Mouse (Mus musculus) lung, postnatal 4 days (tissue): Measurements from ENCODE around the gene Sirt5.

Source experiments
- DNase-seq, 2 experiments: peaks; one replicate each; pipeline ENCODE4 v3.0.0; 2021

Gene Sirt5

GRCm38 (mm10) chr13:43374918-43375432, 9.7 kb downstream of the Sirt5 start:
- no peak for DNase-seq

- DNase-seq, result no peak
These were observed 14.7 kb downstream of the Sirt5 start for GRCm38 (mm10) chr13:43379989-43380388.

GRCm38 (mm10) chr13:43385321-43385720, 20.0 kb downstream of the Sirt5 start:
- DNase-seq, result no peak

GRCm38 (mm10) chr13:43397700-43398296, 32.5 kb downstream of the Sirt5 start:
- no peak for DNase-seq

- DNase-seq, result peak; percentile 95 to 96
These were observed 33.2 kb downstream of the Sirt5 start, which contains the start of gene Nol7 for GRCm38 (mm10) chr13:43398297-43399080. Gene Nol7 (plus strand): TSS chr13:43398390.

GRCm38 (mm10) chr13:43399576-43399975, 34.3 kb downstream of the Sirt5 start:
- DNase-seq, result no peak

GRCm38 (mm10) chr13:43412311-43412710, 47.0 kb downstream of the Sirt5 start:
- no peak for DNase-seq

GRCm38 (mm10) chr13:43413611-43414010, 48.3 kb downstream of the Sirt5 start:
- DNase-seq, result no peak

- DNase-seq, result no peak
These were observed 50.0 kb downstream of the Sirt5 start for GRCm38 (mm10) chr13:43415249-43415648.

- DNase-seq, result no peak
These were observed 63.1 kb downstream of the Sirt5 start for GRCm38 (mm10) chr13:43428436-43428835.

GRCm38 (mm10) chr13:43433395-43433794, 68.1 kb downstream of the Sirt5 start:
- DNase-seq, result no peak

GRCm38 (mm10) chr13:43440376-43440775, 75.1 kb downstream of the Sirt5 start:
- no peak for DNase-seq

- DNase-seq, result no peak
These were observed 77.3 kb downstream of the Sirt5 start for GRCm38 (mm10) chr13:43442551-43442950.

GRCm38 (mm10) chr13:43443706-43444105, 78.4 kb downstream of the Sirt5 start:
- no peak for DNase-seq

GRCm38 (mm10) chr13:43444717-43445116, 79.4 kb downstream of the Sirt5 start:
- no peak for DNase-seq
